Mouse (Mus musculus) erythroblast, embryonic 14.5 days (primary cell): ENCODE results near the gene 4930442H23Rik.

Source experiments
- GATA1 ChIP-seq: IDR thresholded peaks from 2 replicates; pipeline ENCODE4 v1.6.1; 2012; ENCODE audit warnings: low read length, inconsistent platforms, mixed read lengths
- TAL1 ChIP-seq: IDR thresholded peaks from 3 replicates; pipeline ENCODE4 v1.6.1; 2012; ENCODE audit warnings: low read length, inconsistent platforms, mixed read lengths

- no peak for TF ChIP-seq GATA1
- no peak for TF ChIP-seq TAL1
Measured at GRCm38 (mm10) chr10:81179451-81180342, 4.0 kb downstream of the 4930442H23Rik start.
